Mouse (Mus musculus) liver, adult 2 months (tissue): ENCODE measurements around the gene Gm20388. TPM values are rescaled to one million over a fixed set of nuclear protein-coding genes. Genes with fewer than 3 reads are reported as not detected.

Experiments used
- DNase-seq: peaks from one replicate; pipeline ENCODE4 v3.0.0-alpha.2; 2011; ENCODE audit warnings: low read depth, low spot score; ENCODE audit errors: extremely low read depth
- H3K27ac ChIP-seq: fragments of 200-500 bp; replicated peaks from 2 replicates; pipeline ENCODE4 v1.5.1; 2012; ENCODE audit warnings: low read depth, mild to moderate bottlenecking, control low read depth, inconsistent platforms, low read length; ENCODE audit not compliant: insufficient read depth
- H3K27me3 ChIP-seq: fragments of 200-500 bp; 2 replicates; pipeline ENCODE4 v1.6.1; 2012; ENCODE audit warnings: mild to moderate bottlenecking, moderate library complexity, low read length, inconsistent platforms; ENCODE audit not compliant: control insufficient read depth, insufficient read depth
- H3K36me3 ChIP-seq: fragments of 200-500 bp; 2 replicates; pipeline ENCODE4 v1.6.1; 2012; ENCODE audit warnings: low read length, inconsistent platforms; ENCODE audit not compliant: control insufficient read depth, insufficient read depth
- H3K4me1 ChIP-seq: fragments of 200-500 bp; 2 replicates; pipeline ENCODE4 v1.6.1; 2011; ENCODE audit warnings: low read length; ENCODE audit not compliant: control insufficient read depth, insufficient read depth
- H3K4me3 ChIP-seq: fragments of 200-500 bp; 2 replicates; pipeline ENCODE4 v1.5.1; 2011; ENCODE audit warnings: low read depth, mild to moderate bottlenecking, control low read depth, low read length, moderate library complexity; ENCODE audit not compliant: insufficient read depth
- H3K79me2 ChIP-seq: fragments of 200-500 bp; 2 replicates; pipeline ENCODE4 v1.6.1; 2012; ENCODE audit warnings: inconsistent platforms, mild to moderate bottlenecking, low read length, moderate library complexity; ENCODE audit not compliant: control insufficient read depth, insufficient read depth
- H3K9ac ChIP-seq: fragments of 200-500 bp; 2 replicates; pipeline ENCODE4 v1.6.1; 2012; ENCODE audit warnings: low read depth, mild to moderate bottlenecking, control low read depth, inconsistent platforms, low read length
- CTCF ChIP-seq: fragments of 200-500 bp; IDR thresholded peaks from 2 replicates; pipeline ENCODE4 v1.5.1; 2011; ENCODE audit warnings: low read depth, low read length, control low read depth
- POLR2A ChIP-seq: fragments of 200-500 bp; IDR thresholded peaks from 2 replicates; pipeline ENCODE4 v1.6.1; 2011; ENCODE audit warnings: low read length, control low read depth; ENCODE audit not compliant: insufficient read depth; ENCODE audit errors: extremely low read depth
- WGBS: fragments of 180-500 bp; shearing (Covaris S2); methylation state at CpG from one replicate; pipeline ENCODE4 v1.1.7; 2018; 5-methylcytosine and 5-hydroxymethylcytosine counted together
- polyA plus RNA-seq: library from polyadenylated mRNA; depleted of rRNA; stranded (reverse); fragments of >200 nt; gene quantifications from 2 replicates; pipeline ENCODE4 v1.2.3, GENCODE M21; 2012
- total RNA-seq: library from RNA; depleted of rRNA; stranded (reverse); fragments of >200 nt; gene quantifications from 2 replicates; pipeline ENCODE4 v1.2.3, GENCODE M21; 2014

Gm20388 gene
- total and polyA plus RNA-seq, 2 experiments: 6.4 to 19.9 TPM

GRCm38 (mm10) chr8:120248451-120248850, 337.8 kb downstream of the Gm20388 start:
- Histone ChIP-seq H3K27ac (no peak overlapping the region), H3K36me3 (no peaks in the 10 kb centered on the region), H3K4me3 (no peak overlapping the region), H3K79me2 (no peaks in the 10 kb centered on the region; the same call in 1 of the 2 replicates), H3K27me3 (no peaks in the 10 kb centered on the region), H3K9ac (no peak overlapping the region), H3K4me1 (peaks cover 7% of the 10 kb centered on the region)
- 55% methylated on average over 4 of the region's 4 CpGs for WGBS
- peak; percentile 61 for DNase-seq
- TF ChIP-seq CTCF (no peak), POLR2A (no peak)

- no peaks in the 10 kb centered on the region for H3K27me3 ChIP-seq
- no peak overlapping the region for H3K9ac ChIP-seq
- no peak overlapping the region for H3K27ac ChIP-seq
Observed at GRCm38 (mm10) chr8:120249800-120250336, 339.2 kb downstream of the Gm20388 start.

GRCm38 (mm10) chr8:120250750-120251410, 340.2 kb downstream of the Gm20388 start:
- H3K27ac ChIP-seq: no peak overlapping the region
- no peaks in the 10 kb centered on the region for H3K36me3 ChIP-seq
- H3K4me1 ChIP-seq: no peaks in the 10 kb centered on the region
- H3K27me3 ChIP-seq: no peaks in the 10 kb centered on the region
- no peak for DNase-seq
- no peak overlapping the region for H3K4me3 ChIP-seq
- no peaks in the 10 kb centered on the region; the same call in 1 of the 2 replicates for H3K79me2 ChIP-seq
- 95% methylated on average over 16 of the region's 16 CpGs for WGBS
- TF ChIP-seq CTCF (no peak), POLR2A (no peak)
- no peak overlapping the region for H3K9ac ChIP-seq

More at GRCm38 (mm10) chr8:120249800-120250336, 339.2 kb downstream of the Gm20388 start:
- Histone ChIP-seq H3K4me1 (no peaks in the 10 kb centered on the region), H3K79me2 (no peaks in the 10 kb centered on the region; the same call in 1 of the 2 replicates), H3K36me3 (no peaks in the 10 kb centered on the region), H3K4me3 (no peak overlapping the region)
- 89% methylated on average over 9 of the region's 9 CpGs for WGBS
- no peak for DNase-seq
- TF ChIP-seq POLR2A (no peak), CTCF (no peak)

- Histone ChIP-seq H3K9ac (no peak overlapping the region), H3K27ac (no peak overlapping the region), H3K4me1 (no peaks in the 10 kb centered on the region), H3K27me3 (no peaks in the 10 kb centered on the region), H3K4me3 (no peak overlapping the region), H3K79me2 (no peaks in the 10 kb centered on the region; the same call in 1 of the 2 replicates), H3K36me3 (no peaks in the 10 kb centered on the region)
- TF ChIP-seq POLR2A: no peak
- no peak for TF ChIP-seq CTCF
- no peak for DNase-seq
- WGBS: 88% methylated on average over 9 of the region's 9 CpGs
Observed at GRCm38 (mm10) chr8:120251411-120252035, 340.9 kb downstream of the Gm20388 start.

- no peak overlapping the region for H3K27ac ChIP-seq
- H3K27me3 ChIP-seq: no peaks in the 10 kb centered on the region
- H3K9ac ChIP-seq: no peak overlapping the region
- DNase-seq: no peak
- no peak overlapping the region for H3K4me3 ChIP-seq
- TF ChIP-seq POLR2A (no peak), CTCF (no peak)
- H3K4me1 ChIP-seq: no peaks in the 10 kb centered on the region
- WGBS: 74% methylated on average over 8 of the region's 8 CpGs
- H3K36me3 ChIP-seq: no peaks in the 10 kb centered on the region
- H3K79me2 ChIP-seq: no peaks in the 10 kb centered on the region; the same call in 1 of the 2 replicates
Observed at GRCm38 (mm10) chr8:120253626-120254025, 343.0 kb downstream of the Gm20388 start.
